Mouse (Mus musculus) MEL (cell line): Measurements from ENCODE around the gene Gtdc1.

Experiments
- CTCF ChIP-seq, 3 experiments: IDR thresholded peaks in 2 of 3; conservative IDR thresholded peaks in 1 of 3; 2 replicates each; pipeline ENCODE4 v1.5.1; 2011 to 2012; ENCODE audit warnings: low read length in 3 of 3, low read depth in 2 of 3, mild to moderate bottlenecking in 2 of 3, improper control_type of control experiment in 1 of 3, inconsistent platforms in 1 of 3, mixed read lengths in 1 of 3, moderate library complexity in 1 of 3; ENCODE audit not compliant: control insufficient read depth in 1 of 3, insufficient read depth in 1 of 3, poor library complexity in 1 of 3, severe bottlenecking in 1 of 3
- ELF1 ChIP-seq: IDR thresholded peaks from 2 replicates; pipeline ENCODE4 v1.6.1; 2014; ENCODE audit warnings: low read depth, mild to moderate bottlenecking, inconsistent platforms, low read length, improper control_type of control experiment, moderate library complexity
- HCFC1 ChIP-seq: IDR thresholded peaks from 2 replicates; pipeline ENCODE4 v1.6.1; 2012; ENCODE audit warnings: low read depth, mild to moderate bottlenecking, inconsistent platforms, low read length, improper control_type of control experiment, moderate library complexity
- JUND ChIP-seq: IDR thresholded peaks from 2 replicates; pipeline ENCODE4 v1.6.1; 2011; ENCODE audit warnings: low read depth, mild to moderate bottlenecking, improper control_type of control experiment, low read length
- TCF12 ChIP-seq: IDR thresholded peaks from 2 replicates; pipeline ENCODE4 v1.6.1; 2014; ENCODE audit warnings: low read depth, mild to moderate bottlenecking, inconsistent platforms, low read length, improper control_type of control experiment, moderate library complexity
- USF1 ChIP-seq: IDR thresholded peaks from 2 replicates; pipeline ENCODE4 v1.6.1; 2014; ENCODE audit warnings: low read depth, mild to moderate bottlenecking, inconsistent platforms, low read length, improper control_type of control experiment, moderate library complexity
- USF2 ChIP-seq, 2 experiments: IDR thresholded peaks; 2 replicates each; pipeline ENCODE4 v1.6.1; 2011 to 2012; ENCODE audit warnings: improper control_type of control experiment in 2 of 2, low read length in 2 of 2, borderline replicate concordance in 1 of 2, inconsistent platforms in 1 of 2, low read depth in 1 of 2, mild to moderate bottlenecking in 1 of 2; ENCODE audit not compliant: insufficient read depth in 1 of 2

GRCm38 (mm10) chr2:44928631-44929030 lies 1.2 kb upstream of the Gtdc1 start:
- TF ChIP-seq HCFC1 (no peak), USF1 (no peak), ELF1 (no peak), CTCF (IDR thresholded peaks at IDR 0.05 in 2 of 3, conservative IDR thresholded peaks at IDR 0.05 in 1 of 3; ENCODE audit: control insufficient read depth in 1 of 3, insufficient read depth in 1 of 3, low read depth in 2 of 3, low read length in 3 of 3, poor library complexity in 1 of 3, severe bottlenecking in 1 of 3) (no peak), USF2 (IDR thresholded peaks at IDR 0.05; ENCODE audit: borderline replicate concordance in 1 of 2, insufficient read depth in 1 of 2, low read depth in 1 of 2, low read length in 2 of 2) (no peak), JUND (no peak), TCF12 (no peak)
